Mouse (Mus musculus) heart, embryonic 12.5 days (tissue): ENCODE results near the gene Krtap12-1. TPM values are rescaled to one million over a fixed set of nuclear protein-coding genes. Genes with fewer than 3 reads are reported as not detected.
"Not testable (repeated sequence)": the region's sequence is repeated elsewhere in the genome, so short reads cannot be mapped to it uniquely, and the experiment has no call there.

Source experiments
- ATAC-seq: fragments of 200-750 bp; cut with Nextera tagmentation; 2 replicates; pipeline ENCODE4 v1.8.0; 2017; ENCODE audit warnings: moderate TSS enrichment, moderate library complexity; ENCODE audit not compliant: insufficient number of reproducible peaks, low FRiP score
- H3K27ac ChIP-seq: fragments of 300-500 bp; sonication (generic); 2 replicates; pipeline ENCODE4 v1.5.1; 2016; ENCODE audit warnings: mild to moderate bottlenecking, moderate library complexity; ENCODE audit not compliant: poor library complexity, severe bottlenecking
- H3K27me3 ChIP-seq: fragments of 300-500 bp; sonication (generic); replicated peaks from 2 replicates; pipeline ENCODE4 v1.6.1; 2016; ENCODE audit warnings: mild to moderate bottlenecking, moderate library complexity
- H3K36me3 ChIP-seq: fragments of 300-500 bp; sonication (generic); 2 replicates; pipeline ENCODE4 v1.6.1; 2016; ENCODE audit warnings: mild to moderate bottlenecking, moderate library complexity
- H3K4me1 ChIP-seq: fragments of 300-500 bp; sonication (generic); replicated peaks from 2 replicates; pipeline ENCODE4 v1.6.1; 2016; ENCODE audit warnings: mild to moderate bottlenecking
- H3K4me2 ChIP-seq: fragments of 300-500 bp; sonication (generic); 2 replicates; pipeline ENCODE4 v1.6.1; 2016; ENCODE audit warnings: mild to moderate bottlenecking, moderate library complexity
- H3K4me3 ChIP-seq: fragments of 300-500 bp; sonication (generic); 2 replicates; pipeline ENCODE4 v1.5.1; 2016; ENCODE audit warnings: mild to moderate bottlenecking
- H3K9ac ChIP-seq: fragments of 300-500 bp; sonication (generic); 2 replicates; pipeline ENCODE4 v1.6.1; 2016; ENCODE audit warnings: mild to moderate bottlenecking, moderate library complexity
- H3K9me3 ChIP-seq: fragments of 300-500 bp; sonication (generic); replicated peaks from 2 replicates; pipeline ENCODE4 v1.6.1; 2016; ENCODE audit warnings: mild to moderate bottlenecking, moderate library complexity
- WGBS: fragments of 180-500 bp; shearing (Covaris S2); methylation state at CpG from one replicate; pipeline ENCODE4 v1.1.7; 2016; 5-methylcytosine and 5-hydroxymethylcytosine counted together
- polyA plus RNA-seq: library from polyadenylated mRNA; unstranded; fragments of >200 nt; fragmentation: Nextera tagmentation; extraction: Ambion mirVana; gene quantifications from 2 replicates; pipeline ENCODE4 v1.2.1, GENCODE M21; 2016

Gene Krtap12-1
- polyA plus RNA-seq, 1 experiment from 2014 or later = not detected

- Histone ChIP-seq H3K27ac (no peak within 1 kb of the TSS), H3K4me2 (no peak within 1 kb of the TSS), H3K9me3 (peaks cover 18% of the 10 kb centered on the region; the same call in 1 of the 2 replicates), H3K27me3 (no peaks in the 10 kb centered on the region), H3K36me3 (no peaks in the 10 kb centered on the region), H3K4me3 (no peak within 1 kb of the TSS), H3K9ac (no peak within 1 kb of the TSS), H3K4me1 (no peaks in the 10 kb centered on the region)
- WGBS = 95% methylated on average over 1 of the region's 1 CpGs
- no peak for ATAC-seq
Observed at GRCm38 (mm10) chr10:77706326-77706725, 14.1 kb upstream of the Krtap12-1 start, which contains the start of gene Gm10272. Gm10272 (plus strand) TSS chr10:77706626.

DNA sequence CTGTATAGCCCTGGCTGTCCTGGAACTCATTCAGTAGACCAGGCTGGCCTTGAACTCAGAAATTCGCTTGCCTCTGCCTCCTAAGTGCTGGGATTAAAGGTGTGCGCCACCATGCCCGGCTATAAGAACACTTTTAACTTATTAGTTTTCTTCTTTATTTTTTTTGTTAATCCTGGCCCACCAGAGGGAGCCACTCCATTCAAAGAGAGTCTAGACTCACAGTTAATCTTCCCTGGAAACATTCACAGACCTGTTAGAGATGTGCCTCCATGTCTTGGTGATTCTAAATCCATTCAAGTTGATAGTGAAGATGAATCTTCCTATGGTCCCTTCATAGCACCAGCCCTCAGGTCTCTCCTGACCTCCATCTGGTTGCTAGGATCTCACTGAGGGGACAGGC lies 10.6 kb upstream of the Krtap12-1 start:
- Histone ChIP-seq H3K9ac (no peak overlapping the region), H3K9me3 (0 out of 2 replicates have a peak, but pooled peaks cover 13% of the 10 kb centered on the region), H3K27me3 (no peaks in the 10 kb centered on the region), H3K36me3 (no peaks in the 10 kb centered on the region), H3K4me2 (no peak overlapping the region), H3K27ac (no peak overlapping the region), H3K4me3 (no peak overlapping the region), H3K4me1 (no peaks in the 10 kb centered on the region)
- 73% methylated on average over 3 of the region's 3 CpGs for WGBS
- no peak for ATAC-seq

GRCm38 (mm10) chr10:77711157-77711556 lies 9.2 kb upstream of the Krtap12-1 start, which contains the start of gene Gm10024:
Gm10024 (plus strand) TSS chr10:77711457.
- H3K36me3 ChIP-seq, H3K4me3 ChIP-seq, H3K4me1 ChIP-seq, H3K4me2 ChIP-seq, H3K9ac ChIP-seq, H3K27ac ChIP-seq, ATAC-seq, H3K27me3 ChIP-seq: not testable (repeated sequence)
- 0 out of 2 replicates have a peak, but pooled peaks cover 13% of the 10 kb centered on the region for H3K9me3 ChIP-seq

- H3K27me3 ChIP-seq = no peaks in the 10 kb centered on the region
- no peak overlapping the region for H3K27ac ChIP-seq
- no peak overlapping the region for H3K4me2 ChIP-seq
- H3K9ac ChIP-seq = no peak overlapping the region
- WGBS = 41% methylated on average over 4 of the region's 4 CpGs
- ATAC-seq = no peak
- H3K4me3 ChIP-seq = no peak overlapping the region
- no peaks in the 10 kb centered on the region for H3K36me3 ChIP-seq
- no peaks in the 10 kb centered on the region for H3K4me1 ChIP-seq
- H3K9me3 ChIP-seq = 0 out of 2 replicates have a peak, but pooled peaks cover 6% of the 10 kb centered on the region
Observed at GRCm38 (mm10) chr10:77713734-77714133, 6.7 kb upstream of the Krtap12-1 start.

DNA sequence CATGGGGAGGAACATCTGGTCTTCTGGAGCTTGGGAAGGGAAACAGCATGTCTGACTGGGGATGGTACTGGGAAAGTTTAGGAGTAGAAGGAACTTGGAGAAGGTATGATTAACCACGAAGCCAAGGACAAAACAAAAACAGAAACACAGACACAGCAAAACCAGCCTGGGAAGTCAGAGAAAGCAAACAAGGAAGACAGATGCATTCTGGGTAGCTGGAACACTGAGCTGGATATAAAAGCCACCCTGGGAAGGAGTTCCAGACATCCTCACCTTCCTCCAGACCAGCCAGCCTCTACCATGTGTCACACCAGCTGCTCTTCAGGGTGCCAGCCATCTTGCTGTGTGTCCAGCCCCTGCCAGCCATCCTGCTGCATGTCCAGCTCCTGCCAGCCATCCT lies 4.9 kb upstream of the Krtap12-1 start, which contains the start of gene Gm10142:
Gene Gm10142, plus strand, starts transcription at position 301 of the 400 bp plus-strand sequence.
- WGBS = 69% methylated on average over 1 of the region's 1 CpGs

DNA sequence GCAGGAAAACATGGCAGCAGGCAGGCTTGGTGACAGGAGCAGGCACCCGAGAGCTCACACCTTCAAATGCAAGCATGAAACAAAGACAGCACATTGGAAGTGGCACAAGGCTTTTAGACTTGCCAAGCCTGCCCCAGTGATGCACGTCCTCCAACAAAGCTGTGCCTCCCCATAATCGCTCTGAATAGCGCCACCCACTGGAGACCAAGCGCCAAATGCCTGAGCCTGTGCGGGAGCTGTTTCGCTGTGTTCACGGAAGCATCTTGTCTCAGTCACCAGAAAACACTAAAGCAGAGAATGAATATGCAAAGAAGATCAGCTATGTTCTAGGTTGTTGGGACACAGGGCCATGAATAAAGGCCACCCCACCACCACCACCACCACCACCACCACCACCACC lies 4.5 kb downstream of the Krtap12-1 start:
- no peak for ATAC-seq
- Histone ChIP-seq H3K36me3 (no peaks in the 10 kb centered on the region), H3K9me3 (peaks cover 6% of the 10 kb centered on the region; the same call in 1 of the 2 replicates), H3K27ac (no peak overlapping the region), H3K27me3 (no peaks in the 10 kb centered on the region; the same call in 1 of the 2 replicates), H3K4me2 (no peak overlapping the region), H3K9ac (no peak overlapping the region), H3K4me1 (no peaks in the 10 kb centered on the region), H3K4me3 (no peak overlapping the region)
- WGBS = 76% methylated on average over 8 of the region's 8 CpGs

More for the DNA sequence above, 4.9 kb upstream of the Krtap12-1 start, which contains the start of gene Gm10142:
- Histone ChIP-seq H3K9ac (no peak within 1 kb of the TSS), H3K9me3 (peaks cover 12% of the 10 kb centered on the region; the same call in 1 of the 2 replicates), H3K4me3 (no peak within 1 kb of the TSS), H3K27me3 (no peaks in the 10 kb centered on the region), H3K4me1 (no peaks in the 10 kb centered on the region), H3K4me2 (no peak within 1 kb of the TSS), H3K36me3 (no peaks in the 10 kb centered on the region), H3K27ac (no peak within 1 kb of the TSS)
- no peak for ATAC-seq

DNA sequence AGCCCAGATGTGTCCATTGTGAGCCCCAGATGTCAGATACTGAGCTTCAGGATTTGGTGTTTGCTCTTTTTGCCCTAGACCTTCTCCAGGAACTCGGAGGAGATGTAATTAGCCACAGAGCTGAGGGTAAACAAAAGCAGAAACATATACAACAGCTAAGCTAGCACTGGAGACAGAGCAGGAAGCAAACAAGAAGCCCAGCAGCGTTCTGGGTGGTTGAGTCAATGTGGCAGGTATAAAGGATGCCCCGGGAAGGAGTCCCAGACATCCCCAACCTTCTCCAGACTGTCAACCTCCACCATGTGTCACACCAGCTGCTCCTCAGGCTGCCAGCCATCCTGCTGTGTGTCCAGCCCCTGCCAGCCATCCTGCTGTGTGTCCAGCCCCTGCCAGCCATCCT lies 5.8 kb downstream of the Krtap12-1 start, which contains the start of gene Gm10100:
Gene Gm10100, plus strand, starts transcription at position 301 of the 400 bp plus-strand sequence.
- no peak for ATAC-seq

DNA sequence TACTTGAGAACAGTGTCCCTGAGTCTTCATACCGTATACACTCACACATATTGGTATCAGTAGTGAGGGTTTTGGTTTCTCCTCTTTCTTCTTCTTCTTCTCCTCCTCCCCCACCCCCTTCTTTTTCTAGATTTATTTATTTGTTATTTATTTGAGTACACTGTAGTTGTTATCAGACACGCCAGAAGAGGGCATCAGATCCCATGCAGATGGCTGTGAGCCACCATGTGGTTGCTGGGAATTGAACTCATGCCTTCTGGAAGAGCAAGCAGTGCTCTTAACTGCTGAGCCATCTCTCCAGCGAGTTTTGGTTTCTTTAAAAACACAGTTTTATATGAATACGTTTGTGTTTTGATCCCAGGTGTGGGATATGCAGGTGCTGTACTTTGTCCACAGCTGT lies 7.9 kb downstream of the Krtap12-1 start:
- 65% methylated on average over 4 of the region's 4 CpGs for WGBS
- no peak overlapping the region for H3K4me3 ChIP-seq
- H3K9me3 ChIP-seq = no peaks in the 10 kb centered on the region
- no peaks in the 10 kb centered on the region for H3K4me1 ChIP-seq
- ATAC-seq = no peak
- H3K36me3 ChIP-seq = no peaks in the 10 kb centered on the region
- no peaks in the 10 kb centered on the region; the same call in 1 of the 2 replicates for H3K27me3 ChIP-seq
- H3K9ac ChIP-seq = no peak overlapping the region
- H3K4me2 ChIP-seq = no peak overlapping the region
- H3K27ac ChIP-seq = no peak overlapping the region

More for the DNA sequence above, 5.8 kb downstream of the Krtap12-1 start, which contains the start of gene Gm10100:
- Histone ChIP-seq H3K36me3 (no peaks in the 10 kb centered on the region), H3K4me1 (no peaks in the 10 kb centered on the region), H3K9ac (no peak within 1 kb of the TSS), H3K4me2 (no peak within 1 kb of the TSS), H3K9me3 (no peaks in the 10 kb centered on the region), H3K27ac (no peak within 1 kb of the TSS), H3K4me3 (no peak within 1 kb of the TSS), H3K27me3 (no peaks in the 10 kb centered on the region; the same call in 1 of the 2 replicates)
- 27% methylated on average over 3 of the region's 3 CpGs for WGBS

GRCm38 (mm10) chr10:77729241-77729640 lies 8.8 kb downstream of the Krtap12-1 start:
- no peaks in the 10 kb centered on the region for H3K36me3 ChIP-seq
- no peaks in the 10 kb centered on the region; the same call in 1 of the 2 replicates for H3K27me3 ChIP-seq
- no peak overlapping the region for H3K9ac ChIP-seq
- H3K4me1 ChIP-seq = no peaks in the 10 kb centered on the region
- ATAC-seq = no peak
- no peak overlapping the region for H3K4me2 ChIP-seq
- no peak overlapping the region for H3K27ac ChIP-seq
- 46% methylated on average over 4 of the region's 4 CpGs for WGBS
- H3K4me3 ChIP-seq = no peak overlapping the region
- no peaks in the 10 kb centered on the region for H3K9me3 ChIP-seq

DNA sequence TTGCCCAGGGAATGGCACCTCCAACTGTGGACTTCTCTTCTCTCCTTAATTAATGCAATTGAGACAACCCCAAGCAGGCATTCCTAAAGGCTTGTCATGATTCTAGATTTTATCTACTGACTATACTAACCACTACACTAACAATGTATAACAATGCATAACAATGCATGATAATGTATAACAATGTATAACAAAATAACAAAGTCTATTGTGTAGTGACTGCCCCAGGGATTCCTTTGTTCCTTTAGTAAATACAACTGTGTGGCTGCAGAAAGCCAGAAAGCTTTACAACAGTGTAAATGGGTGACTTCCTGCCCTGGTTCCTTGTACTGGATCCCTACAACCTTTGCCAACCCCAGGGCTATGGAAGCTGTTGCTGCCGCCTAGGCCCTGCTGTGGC lies 15.5 kb downstream of the Krtap12-1 start:
- Histone ChIP-seq H3K9me3 (peaks cover 10% of the 10 kb centered on the region), H3K4me3 (no peak overlapping the region), H3K27me3 (no peaks in the 10 kb centered on the region), H3K4me2 (no peak overlapping the region), H3K4me1 (no peaks in the 10 kb centered on the region), H3K27ac (no peak overlapping the region), H3K36me3 (no peaks in the 10 kb centered on the region; the same call in 1 of the 2 replicates), H3K9ac (no peak overlapping the region)
- WGBS = 91% methylated on average over 1 of the region's 1 CpGs
- no peak for ATAC-seq

DNA sequence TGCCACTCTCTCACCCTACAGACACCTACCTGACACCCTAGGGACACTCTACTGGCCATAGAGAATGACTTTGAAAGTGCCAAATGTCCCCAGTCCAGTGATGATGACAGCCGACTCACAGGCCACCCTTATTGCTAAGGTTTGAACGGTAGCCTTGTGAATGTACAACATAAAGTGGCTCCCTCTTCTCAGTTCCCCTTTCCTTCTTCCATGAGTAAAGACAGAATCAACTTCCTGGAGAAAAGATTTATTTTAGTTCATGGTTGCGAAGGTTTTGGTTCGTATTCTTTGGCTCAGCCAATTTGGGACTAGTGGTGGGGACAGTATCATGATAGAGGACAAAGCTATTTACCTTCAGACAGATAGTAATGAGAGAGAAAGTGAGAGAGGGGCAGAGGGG lies 18.5 kb downstream of the Krtap12-1 start:
- 73% methylated on average over 4 of the region's 4 CpGs for WGBS
- Histone ChIP-seq H3K27me3 (no peaks in the 10 kb centered on the region), H3K36me3 (no peaks in the 10 kb centered on the region; the same call in 1 of the 2 replicates), H3K9ac (no peak overlapping the region), H3K9me3 (peaks cover 10% of the 10 kb centered on the region), H3K27ac (no peak overlapping the region), H3K4me2 (no peak overlapping the region), H3K4me1 (no peaks in the 10 kb centered on the region), H3K4me3 (no peak overlapping the region)
- ATAC-seq = no peak
